Mouse (Mus musculus) thymus, adult 2 months (tissue): Measurements from ENCODE around the gene Slc43a1. TPM values are rescaled to one million over a fixed set of nuclear protein-coding genes. Genes with fewer than 3 reads are reported as not detected.
A peak's percentile ranks its signal among the peaks of the same experiment; 100 is the strongest.

ENCODE experiments used
- DNase-seq: peaks from one replicate; pipeline ENCODE4 v3.0.0; 2021
- H3K27ac ChIP-seq: fragments of 200-500 bp; 2 replicates; pipeline ENCODE4 v1.5.1; 2012; ENCODE audit warnings: low read length, control low read depth; ENCODE audit not compliant: control insufficient read depth, insufficient read depth
- H3K27me3 ChIP-seq: fragments of 200-500 bp; 2 replicates; pipeline ENCODE4 v1.6.1; 2012; ENCODE audit warnings: mild to moderate bottlenecking, low read length, moderate library complexity, mixed read lengths; ENCODE audit not compliant: control insufficient read depth, insufficient read depth
- H3K36me3 ChIP-seq: fragments of 200-500 bp; 2 replicates; pipeline ENCODE4 v1.6.1; 2012; ENCODE audit warnings: mild to moderate bottlenecking, low read length, moderate library complexity; ENCODE audit not compliant: control insufficient read depth, insufficient read depth
- H3K4me1 ChIP-seq: fragments of 200-500 bp; replicated peaks from 2 replicates; pipeline ENCODE4 v1.6.1; 2012; ENCODE audit warnings: low read length; ENCODE audit not compliant: control insufficient read depth, insufficient read depth
- H3K4me3 ChIP-seq: fragments of 200-500 bp; 2 replicates; pipeline ENCODE4 v1.5.1; 2012; ENCODE audit warnings: mild to moderate bottlenecking, low read length, control low read depth, moderate library complexity; ENCODE audit not compliant: control insufficient read depth, insufficient read depth
- CTCF ChIP-seq: fragments of 200-500 bp; IDR thresholded peaks from 2 replicates; pipeline ENCODE4 v1.5.1; 2012; ENCODE audit warnings: mild to moderate bottlenecking, control low read depth, low read length, moderate library complexity, borderline replicate concordance; ENCODE audit not compliant: control insufficient read depth, poor library complexity, insufficient read depth; ENCODE audit errors: extremely low read depth
- POLR2A ChIP-seq: fragments of 200-500 bp; IDR thresholded peaks from 2 replicates; pipeline ENCODE4 v1.6.1; 2012; ENCODE audit warnings: mild to moderate bottlenecking, low read length, control low read depth, moderate library complexity; ENCODE audit not compliant: control insufficient read depth, poor library complexity, insufficient read depth; ENCODE audit errors: extremely low read depth
- WGBS: fragments of 180-500 bp; shearing (Covaris S2); methylation state at CpG from one replicate; pipeline ENCODE4 v1.1.7; 2018; 5-methylcytosine and 5-hydroxymethylcytosine counted together
- polyA plus RNA-seq: library from polyadenylated mRNA; depleted of rRNA; stranded (reverse); fragments of >200 nt; gene quantifications from 2 replicates; pipeline ENCODE4 v1.2.3, GENCODE M21; 2012

Gene Slc43a1
- polyA plus RNA-seq, 1 experiment = 123 TPM

- 0 out of 2 replicates have a peak, but pooled peaks cover 2% of the 10 kb centered on the region for H3K27me3 ChIP-seq
- H3K4me3 ChIP-seq = peak within 1 kb of the TSS; percentile 77
- peak; percentile 66 for DNase-seq
- under 1% methylated on average over 34 of the region's 34 CpGs for WGBS
- H3K36me3 ChIP-seq = no peaks in the 10 kb centered on the region
- TF ChIP-seq POLR2A (no peak), CTCF (no peak)
- H3K27ac ChIP-seq = no peak within 1 kb of the TSS
- H3K4me1 ChIP-seq = peaks cover 10% of the 10 kb centered on the region
These were observed 12.0 kb upstream of the Slc43a1 start, which contains the start of gene Timm10 for GRCm38 (mm10) chr2:84826488-84827282. Gene Timm10 (plus strand): TSS chr2:84826997.

GRCm38 (mm10) chr2:84827283-84827920 is 11.2 kb upstream of the Slc43a1 start:
- Histone ChIP-seq H3K27me3 (no peaks in the 10 kb centered on the region), H3K36me3 (no peaks in the 10 kb centered on the region), H3K4me1 (peaks cover 14% of the 10 kb centered on the region), H3K4me3 (peak overlapping the region; percentile 77), H3K27ac (no peak overlapping the region)
- WGBS = 2% methylated on average over 29 of the region's 29 CpGs
- TF ChIP-seq POLR2A = no peak
- DNase-seq = no peak

DNA sequence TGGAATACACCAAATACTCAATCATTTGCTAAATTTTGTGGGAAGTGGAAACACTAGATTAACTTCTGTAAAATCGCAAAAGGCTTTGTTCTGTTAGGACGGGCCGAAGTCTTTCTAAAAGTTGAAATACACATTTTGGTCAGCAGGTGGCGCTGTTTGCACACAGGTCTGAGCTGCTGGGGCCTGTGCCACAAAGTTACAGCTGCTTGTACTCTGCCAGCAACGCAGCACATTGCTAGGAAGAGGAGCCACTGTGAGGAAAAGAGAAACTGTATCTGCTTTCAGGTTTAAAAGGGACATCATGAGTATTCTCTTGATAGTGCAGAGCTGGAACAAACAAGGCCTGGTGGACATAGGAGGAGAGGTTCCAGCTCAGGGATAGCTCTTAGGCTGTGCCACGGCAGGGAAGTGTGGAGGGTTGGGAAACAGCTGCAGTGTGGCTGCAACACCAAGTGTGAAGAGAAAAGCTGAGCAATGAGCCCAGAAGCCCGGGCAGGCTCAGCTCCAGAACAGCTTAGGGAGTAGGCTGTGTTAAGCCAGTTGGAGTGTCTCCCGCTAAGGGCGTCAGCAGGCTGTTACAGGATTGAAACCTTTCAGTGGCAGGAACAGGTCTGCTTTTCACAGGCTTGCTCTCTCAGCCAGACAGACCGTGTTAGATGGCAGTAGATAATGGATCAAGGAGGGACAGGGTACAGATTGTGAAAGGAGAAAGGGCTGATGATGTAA is 6.8 kb upstream of the Slc43a1 start:
- Histone ChIP-seq H3K4me1 (peaks cover 16% of the 10 kb centered on the region), H3K27me3 (no peaks in the 10 kb centered on the region), H3K36me3 (no peaks in the 10 kb centered on the region), H3K27ac (no peak overlapping the region), H3K4me3 (no peak overlapping the region)
- peak; percentile 84 for DNase-seq
- TF ChIP-seq CTCF (peak; percentile 76; the same call in 1 of the 2 replicates), POLR2A (no peak)
- 38% methylated on average over 10 of the region's 10 CpGs for WGBS

- WGBS = 32% methylated on average over 8 of the region's 8 CpGs
- peaks cover 38% of the 10 kb centered on the region for H3K4me1 ChIP-seq
- no peak overlapping the region for H3K4me3 ChIP-seq
- no peaks in the 10 kb centered on the region for H3K36me3 ChIP-seq
- H3K27ac ChIP-seq = peak overlapping the region; percentile 81
- no peaks in the 10 kb centered on the region for H3K27me3 ChIP-seq
- no peak for TF ChIP-seq POLR2A
- no peak for TF ChIP-seq CTCF
- DNase-seq = peak; percentile 71
These were observed 1.5 kb upstream of the Slc43a1 start for GRCm38 (mm10) chr2:84837107-84837506.

GRCm38 (mm10) chr2:84837817-84838592 is 645 bp upstream of the Slc43a1 start:
- peak; percentile 62 for DNase-seq
- TF ChIP-seq CTCF = no peak
- no peak for TF ChIP-seq POLR2A
- no peaks in the 10 kb centered on the region for H3K36me3 ChIP-seq
- WGBS = 6% methylated on average over 9 of the region's 9 CpGs
- no peaks in the 10 kb centered on the region for H3K27me3 ChIP-seq
- no peak overlapping the region for H3K4me3 ChIP-seq
- peak overlapping the region; percentile 93 for H3K27ac ChIP-seq
- peaks cover 40% of the 10 kb centered on the region for H3K4me1 ChIP-seq
